Mouse (Mus musculus): ENCODE measurements at regions not wholly inside any gene's neighbourhood (a gene's known extent, or its start where the extent isn't known, plus 50 kb on each side); places are given as distances from the start of the nearest gene placed in this dataset.

DNA sequence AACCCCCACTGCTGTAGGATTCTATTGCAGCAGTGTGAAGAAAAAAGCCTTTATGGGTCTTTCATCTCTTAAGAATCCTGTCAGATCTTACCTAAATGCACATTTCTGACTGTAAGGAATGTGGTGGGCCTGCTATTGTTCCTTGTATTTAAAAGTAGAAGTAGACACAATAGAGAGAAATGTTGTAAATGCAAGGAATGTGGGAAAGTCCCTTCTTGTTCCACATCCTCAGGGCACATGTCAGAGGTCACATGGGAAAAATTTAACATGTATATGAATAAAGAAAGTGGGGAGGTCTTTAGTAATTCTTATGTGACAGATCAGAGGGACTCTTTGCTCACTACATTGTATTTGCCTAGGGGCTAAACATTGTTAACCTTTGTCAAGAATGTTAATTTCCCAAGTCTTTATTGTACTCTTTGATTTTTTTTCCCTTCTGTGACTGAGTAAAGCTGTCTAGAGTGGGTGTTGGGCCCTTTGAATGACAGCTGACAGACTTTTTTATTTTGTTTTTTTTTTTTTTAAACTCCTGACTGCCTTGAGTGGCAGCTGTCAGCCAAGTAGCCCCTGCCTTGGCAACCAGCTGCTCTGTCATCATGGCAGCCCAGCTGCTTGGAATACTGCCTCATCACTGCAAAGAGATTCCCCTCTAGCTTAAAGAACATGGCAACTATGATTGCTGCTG, 117.9 kb downstream of the Icos start:
- H3K9ac ChIP-seq, result no peak overlapping the region
- H3K27ac ChIP-seq, result no peak overlapping the region
- H3K36me3 ChIP-seq, result no peaks in the 10 kb centered on the region
- ATAC-seq (ENCODE audit: insufficient number of reproducible peaks, insufficient read depth, low FRiP score, low TSS enrichment, low read depth), result no peak
- H3K4me2 ChIP-seq, result no peak overlapping the region
- H3K4me1 ChIP-seq, result peaks cover 7% of the 10 kb centered on the region
- no peak overlapping the region for H3K4me3 ChIP-seq
- no peaks in the 10 kb centered on the region for H3K9me3 ChIP-seq
- no peaks in the 10 kb centered on the region for H3K27me3 ChIP-seq

DNA sequence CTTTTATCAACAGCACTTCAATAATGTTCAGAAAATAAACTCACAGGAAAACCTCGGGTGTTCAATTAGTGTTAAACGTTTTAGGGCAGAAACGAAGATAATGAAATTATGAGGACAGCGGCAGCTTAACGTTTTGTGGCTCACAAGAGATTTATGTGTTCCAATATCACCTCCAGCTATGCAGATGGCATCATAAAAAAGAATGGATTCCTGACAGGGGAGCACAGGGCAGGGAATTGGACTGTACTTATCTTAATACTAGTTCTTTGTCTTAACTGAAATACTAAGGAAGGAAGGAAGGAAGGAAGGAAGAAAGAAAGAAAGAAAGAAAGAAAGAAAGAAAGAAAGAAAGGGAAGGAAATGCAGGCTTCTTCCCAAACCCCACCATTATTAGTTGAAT, 121.6 kb downstream of the Icos start:
- 54% methylated on average over 5 of the region's 5 CpGs for whole genome bisulfite sequencing
- H3K4me2 ChIP-seq, result no peak overlapping the region
- no peaks in the 10 kb centered on the region; the same call in 1 of the 2 replicates for H3K27me3 ChIP-seq
- no peak for ATAC-seq (ENCODE audit: insufficient number of reproducible peaks, insufficient read depth, low FRiP score, low TSS enrichment, low read depth)
- H3K4me1 ChIP-seq, result peaks cover 11% of the 10 kb centered on the region
- H3K4me3 ChIP-seq, result no peak overlapping the region
- no peak overlapping the region for H3K27ac ChIP-seq
- no peak overlapping the region for H3K9ac ChIP-seq
- no peaks in the 10 kb centered on the region for H3K9me3 ChIP-seq
- H3K36me3 ChIP-seq, result no peaks in the 10 kb centered on the region

DNA sequence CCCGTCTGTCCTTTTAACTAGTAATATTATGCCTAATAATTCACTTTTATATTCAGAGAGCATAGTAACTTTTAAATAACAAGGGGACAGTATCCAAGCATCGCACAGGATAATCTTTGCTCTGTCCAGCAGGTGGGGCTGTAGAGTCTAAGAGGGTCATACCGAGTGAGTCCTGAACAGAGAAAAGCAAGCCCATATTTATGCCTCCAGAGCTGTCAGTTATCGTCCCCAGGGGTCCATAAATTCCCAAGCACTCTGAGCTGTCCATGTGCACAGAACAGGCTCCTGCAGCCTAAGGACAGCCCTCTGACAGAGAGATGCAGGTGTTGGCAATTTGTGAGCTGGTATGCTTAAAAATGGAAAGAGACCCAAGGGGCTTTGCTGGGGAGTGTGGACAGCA, 124.0 kb downstream of the Icos start:
- H3K4me2 ChIP-seq, result no peak overlapping the region
- H3K27ac ChIP-seq, result no peak overlapping the region
- no peak overlapping the region for H3K9ac ChIP-seq
- H3K4me3 ChIP-seq, result no peak overlapping the region
- H3K27me3 ChIP-seq, result no peaks in the 10 kb centered on the region; the same call in 1 of the 2 replicates
- H3K4me1 ChIP-seq, result peaks cover 8% of the 10 kb centered on the region
- 61% methylated on average over 4 of the region's 4 CpGs for WGBS
- H3K9me3 ChIP-seq, result no peaks in the 10 kb centered on the region
- ATAC-seq (ENCODE audit: insufficient number of reproducible peaks, insufficient read depth, low FRiP score, low TSS enrichment, low read depth), result no peak
- H3K36me3 ChIP-seq, result no peaks in the 10 kb centered on the region

DNA sequence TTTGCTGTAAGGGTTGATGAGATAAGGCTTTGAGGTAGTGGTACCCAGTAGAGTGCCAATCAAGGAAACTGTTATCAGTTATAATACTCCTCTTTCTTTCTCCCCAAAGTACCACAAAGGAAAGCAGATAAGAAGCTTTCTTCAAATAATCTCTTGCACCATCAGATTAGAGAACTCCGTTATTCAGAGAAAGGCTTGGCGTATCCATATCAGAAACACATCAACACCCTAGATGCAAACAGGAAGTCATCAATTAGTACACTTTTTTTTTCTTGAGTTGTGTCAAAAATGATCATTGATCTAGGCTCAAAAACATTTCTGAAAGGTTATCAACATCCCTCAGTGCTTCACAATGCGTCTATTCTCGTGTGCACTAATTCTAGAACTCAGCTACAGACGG, 124.6 kb downstream of the Icos start:
- no peak for ATAC-seq (ENCODE audit: insufficient number of reproducible peaks, insufficient read depth, low FRiP score, low TSS enrichment, low read depth)
- WGBS, result 56% methylated on average over 5 of the region's 5 CpGs

DNA sequence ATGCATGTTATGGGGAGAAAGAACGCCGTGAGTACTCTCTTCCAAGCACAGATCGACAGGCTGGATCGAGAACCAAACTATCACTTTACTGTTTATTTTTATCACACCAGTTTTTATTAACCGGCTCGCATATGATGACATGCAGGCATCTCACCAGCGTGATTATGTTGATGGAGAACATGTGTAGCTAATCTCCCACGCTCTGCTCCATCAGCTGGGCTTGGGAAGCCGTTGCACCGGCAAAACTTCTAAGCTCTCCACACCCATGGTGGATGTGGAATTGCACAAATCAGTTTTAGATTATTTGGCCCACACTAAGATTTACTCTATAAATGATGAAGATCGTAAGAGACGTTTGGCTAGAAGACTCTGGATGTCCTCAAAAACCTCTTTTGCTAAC, 125.9 kb downstream of the Icos start:
- Histone ChIP-seq H3K36me3 (no peaks in the 10 kb centered on the region), H3K4me2 (no peak overlapping the region; the same call in 1 of the 2 replicates), H3K9ac (no peak overlapping the region), H3K4me1 (peaks cover 8% of the 10 kb centered on the region), H3K27ac (no peak overlapping the region), H3K27me3 (no peaks in the 10 kb centered on the region; the same call in 1 of the 2 replicates), H3K4me3 (no peak overlapping the region), H3K9me3 (no peaks in the 10 kb centered on the region)
- ATAC-seq (ENCODE audit: insufficient number of reproducible peaks, insufficient read depth, low FRiP score, low TSS enrichment, low read depth), result no peak
- 38% methylated on average over 12 of the region's 12 CpGs for WGBS

More for the DNA sequence above, 124.6 kb downstream of the Icos start:
- no peak overlapping the region for H3K9ac ChIP-seq
- H3K36me3 ChIP-seq, result no peaks in the 10 kb centered on the region
- H3K27ac ChIP-seq, result no peak overlapping the region
- no peaks in the 10 kb centered on the region; the same call in 1 of the 2 replicates for H3K27me3 ChIP-seq
- no peaks in the 10 kb centered on the region for H3K9me3 ChIP-seq
- peaks cover 8% of the 10 kb centered on the region for H3K4me1 ChIP-seq
- H3K4me2 ChIP-seq, result no peak overlapping the region
- H3K4me3 ChIP-seq, result no peak overlapping the region

DNA sequence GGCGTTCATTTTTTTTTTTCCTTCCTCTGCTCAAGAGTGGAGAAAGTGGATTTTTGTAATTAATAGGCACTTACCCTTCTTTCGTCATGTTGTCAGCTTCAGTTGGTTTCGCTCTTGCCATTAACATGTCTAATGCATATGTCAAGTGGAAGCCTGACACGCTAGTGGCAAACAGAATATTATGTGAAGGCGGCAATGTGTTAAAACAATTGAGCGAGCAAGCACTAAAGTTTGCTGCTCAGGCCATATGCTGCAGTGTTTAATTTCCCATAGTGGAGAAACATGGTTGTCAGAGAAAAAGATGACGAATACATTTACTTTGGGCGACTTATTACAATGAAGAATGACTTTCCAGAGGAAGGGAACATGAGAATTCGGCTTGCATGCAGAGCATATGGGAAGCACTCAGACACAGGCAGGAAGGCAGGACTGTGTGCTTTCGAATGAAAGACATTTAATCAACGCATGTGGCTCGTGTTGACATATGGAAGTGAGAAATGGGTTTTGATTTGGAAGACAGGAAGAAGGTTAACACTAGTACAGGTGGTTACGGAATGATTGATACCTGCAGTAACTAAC, 134.1 kb downstream of the Icos start:
- no peak for ATAC-seq (ENCODE audit: insufficient number of reproducible peaks, insufficient read depth, low FRiP score, low TSS enrichment, low read depth)
- Histone ChIP-seq H3K4me3 (no peak overlapping the region), H3K4me1 (no peaks in the 10 kb centered on the region), H3K9ac (no peak overlapping the region), H3K4me2 (no peak overlapping the region), H3K9me3 (no peaks in the 10 kb centered on the region), H3K27me3 (no peaks in the 10 kb centered on the region), H3K36me3 (no peaks in the 10 kb centered on the region), H3K27ac (no peak overlapping the region)
- 84% methylated on average over 13 of the region's 13 CpGs for WGBS

DNA sequence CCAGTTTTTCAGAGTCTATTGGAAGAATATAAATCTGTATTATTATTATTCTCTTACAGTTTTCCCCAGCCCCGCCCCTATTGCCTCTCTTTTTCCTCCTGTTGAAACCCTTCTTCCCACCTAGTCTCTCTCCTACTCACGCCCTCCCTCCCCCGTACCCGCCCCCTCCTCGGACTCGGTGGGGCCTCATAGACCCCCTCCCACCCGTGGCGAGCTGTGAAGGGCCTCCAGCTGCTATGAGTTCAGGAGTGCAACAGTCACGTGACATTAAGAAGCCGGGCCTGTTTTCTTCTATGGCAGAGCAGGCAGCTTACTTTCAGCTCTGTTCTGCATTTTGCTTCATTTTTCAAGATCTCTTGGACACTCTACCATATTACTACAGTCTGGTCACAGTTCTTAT, 139.8 kb downstream of the Icos start:
- no peak for ATAC-seq (ENCODE audit: insufficient number of reproducible peaks, insufficient read depth, low FRiP score, low TSS enrichment, low read depth)
- no peaks in the 10 kb centered on the region for H3K4me1 ChIP-seq
- H3K27me3 ChIP-seq, result no peaks in the 10 kb centered on the region
- no peak overlapping the region for H3K4me3 ChIP-seq
- H3K9ac ChIP-seq, result no peak overlapping the region
- H3K9me3 ChIP-seq, result no peaks in the 10 kb centered on the region
- H3K36me3 ChIP-seq, result no peaks in the 10 kb centered on the region
- H3K27ac ChIP-seq, result no peak overlapping the region
- no peak overlapping the region for H3K4me2 ChIP-seq
- 39% methylated on average over 10 of the region's 10 CpGs for WGBS

DNA sequence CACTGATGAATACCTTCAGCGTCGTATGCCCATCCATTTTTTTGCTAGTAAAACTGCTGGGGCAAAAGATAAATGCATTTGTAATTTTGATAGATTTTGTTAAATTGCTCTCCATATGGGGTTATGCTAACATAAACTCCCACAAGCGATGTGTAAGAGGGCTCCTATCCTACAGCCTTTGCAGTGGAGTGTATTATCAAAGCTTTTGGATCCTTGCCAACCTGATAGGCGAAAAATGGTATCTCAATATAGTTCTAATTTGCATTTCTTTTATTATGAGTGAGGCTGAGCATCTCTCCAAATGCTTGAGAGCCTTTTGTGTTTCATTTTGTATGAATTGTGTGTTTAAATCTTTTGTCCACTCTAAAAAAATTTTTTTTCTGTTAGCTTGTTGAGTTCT, 140.3 kb downstream of the Icos start:
- no peaks in the 10 kb centered on the region for H3K27me3 ChIP-seq
- 87% methylated on average over 4 of the region's 4 CpGs for WGBS
- no peak for ATAC-seq (ENCODE audit: insufficient number of reproducible peaks, insufficient read depth, low FRiP score, low TSS enrichment, low read depth)
- H3K9me3 ChIP-seq, result no peaks in the 10 kb centered on the region
- no peak overlapping the region for H3K4me3 ChIP-seq
- no peak overlapping the region for H3K4me2 ChIP-seq
- no peaks in the 10 kb centered on the region for H3K36me3 ChIP-seq
- no peak overlapping the region for H3K9ac ChIP-seq
- H3K4me1 ChIP-seq, result no peaks in the 10 kb centered on the region
- no peak overlapping the region for H3K27ac ChIP-seq

DNA sequence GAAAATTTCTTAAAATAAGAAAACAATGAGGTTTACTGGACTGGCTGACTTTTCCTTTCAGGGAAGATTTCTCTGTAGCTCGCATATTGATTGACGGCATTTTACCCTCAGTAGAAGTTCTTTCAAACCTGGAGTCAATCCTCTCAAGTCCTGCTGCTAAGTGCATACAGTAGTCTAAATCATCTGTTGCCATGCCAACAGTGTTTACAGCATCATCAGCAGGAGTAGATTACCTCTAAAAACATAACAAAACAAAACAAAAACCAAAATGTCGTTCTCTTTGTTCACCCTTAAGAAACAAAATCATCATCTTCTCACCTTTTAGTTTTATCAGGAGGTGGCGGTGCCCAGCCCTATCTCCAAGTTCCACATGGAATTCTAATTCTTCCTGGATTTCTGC, 143.8 kb downstream of the Icos start:
- H3K4me2 ChIP-seq, result no peak overlapping the region
- H3K4me1 ChIP-seq, result no peaks in the 10 kb centered on the region
- no peaks in the 10 kb centered on the region for H3K27me3 ChIP-seq
- no peak overlapping the region for H3K27ac ChIP-seq
- H3K4me3 ChIP-seq, result no peak overlapping the region
- H3K9ac ChIP-seq, result no peak overlapping the region
- H3K36me3 ChIP-seq, result no peaks in the 10 kb centered on the region
- ATAC-seq (ENCODE audit: insufficient number of reproducible peaks, insufficient read depth, low FRiP score, low TSS enrichment, low read depth), result no peak
- WGBS, result 69% methylated on average over 4 of the region's 4 CpGs
- H3K9me3 ChIP-seq, result no peaks in the 10 kb centered on the region

DNA sequence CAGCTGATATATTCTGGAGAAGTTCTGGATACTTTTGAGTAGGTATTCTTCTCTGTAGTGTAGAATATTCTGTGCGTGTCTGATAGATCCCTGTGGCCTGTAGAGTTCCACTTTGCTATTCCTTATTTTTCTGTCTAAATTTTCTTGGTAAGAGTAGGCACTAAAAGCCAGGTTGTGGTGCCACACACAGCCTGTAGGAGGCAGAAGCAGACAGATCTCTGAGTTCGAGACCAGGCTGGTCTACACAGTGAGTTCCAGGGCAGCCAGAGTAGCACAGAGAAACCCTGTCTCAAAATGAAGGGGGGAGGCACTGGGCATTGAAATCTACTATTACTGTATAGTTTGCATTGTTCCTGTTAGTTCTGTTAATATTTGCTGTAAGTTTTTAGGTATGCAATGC, 147.4 kb downstream of the Icos start:
- H3K36me3 ChIP-seq, result no peaks in the 10 kb centered on the region
- H3K27ac ChIP-seq, result no peak overlapping the region
- no peak overlapping the region for H3K4me3 ChIP-seq
- ATAC-seq (ENCODE audit: insufficient number of reproducible peaks, insufficient read depth, low FRiP score, low TSS enrichment, low read depth), result no peak
- H3K4me2 ChIP-seq, result no peak overlapping the region
- 89% methylated on average over 2 of the region's 2 CpGs for WGBS
- no peak overlapping the region for H3K9ac ChIP-seq
- H3K27me3 ChIP-seq, result no peaks in the 10 kb centered on the region
- H3K9me3 ChIP-seq, result no peaks in the 10 kb centered on the region
- H3K4me1 ChIP-seq, result no peaks in the 10 kb centered on the region

DNA sequence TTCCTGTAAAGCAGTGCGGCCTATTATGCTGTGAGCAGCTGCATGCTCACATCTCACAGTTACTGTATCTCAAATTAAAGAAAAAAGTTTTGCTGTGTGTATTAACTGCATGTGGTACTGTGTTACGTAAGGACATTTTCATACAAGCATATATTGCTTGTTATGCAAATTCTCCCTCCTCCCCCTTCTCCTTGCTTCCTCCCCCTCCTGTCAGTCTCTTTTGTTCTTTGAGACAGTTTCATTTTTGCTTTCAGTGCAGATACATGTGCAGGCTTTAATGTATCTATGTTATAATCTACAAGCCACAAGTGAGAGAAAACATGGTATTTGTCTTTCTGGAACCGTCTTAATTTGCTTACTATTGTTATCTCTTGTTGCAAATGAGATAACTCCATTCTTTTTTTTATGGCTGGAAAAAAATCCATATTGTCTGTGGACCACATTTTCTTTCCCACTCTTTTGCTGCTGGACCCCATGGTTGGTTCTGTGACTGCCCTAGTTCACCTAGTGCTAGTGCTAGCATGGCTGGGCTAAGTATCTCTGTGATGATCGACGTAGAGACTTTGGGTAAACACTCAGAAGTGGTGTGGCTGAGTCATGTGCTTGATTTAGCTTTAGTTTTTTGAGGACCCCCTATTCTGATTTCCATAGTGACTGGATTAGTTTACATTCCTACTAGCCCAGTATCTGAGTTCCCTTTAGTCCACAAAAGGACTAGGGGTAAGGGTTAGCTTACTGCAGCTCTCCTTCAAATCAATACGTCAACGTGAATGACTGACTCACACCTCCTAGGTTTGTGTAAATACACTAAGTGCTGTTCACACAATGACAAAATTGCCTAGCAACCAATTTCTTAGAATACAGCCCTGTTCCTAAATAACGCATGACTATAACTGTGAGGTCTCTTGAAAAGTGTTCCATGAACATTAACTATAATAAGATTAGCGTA, 158.1 kb downstream of the Icos start:
- Histone ChIP-seq H3K4me1 (peaks cover 22% of the 10 kb centered on the region), H3K27me3 (no peaks in the 10 kb centered on the region), H3K4me3 (no peak overlapping the region), H3K9ac (no peak overlapping the region), H3K36me3 (no peaks in the 10 kb centered on the region), H3K4me2 (no peak overlapping the region), H3K9me3 (no peaks in the 10 kb centered on the region), H3K27ac (no peak overlapping the region)
- 81% methylated on average over 9 of the region's 9 CpGs for WGBS
- no peak for ATAC-seq (ENCODE audit: insufficient number of reproducible peaks, insufficient read depth, low FRiP score, low TSS enrichment, low read depth)

All from embryonic facial prominence, embryonic 13.5 days (tissue).